Mouse (Mus musculus) MEL (cell line): ENCODE results near the gene Gm20671. TPM values are rescaled to one million over a fixed set of nuclear protein-coding genes. Genes with fewer than 3 reads are reported as not detected.
"Not testable (repeated sequence)": the region's sequence is repeated elsewhere in the genome, so short reads cannot be mapped to it uniquely, and the experiment has no call there.

Experiments used
- DNase-seq: peaks from one replicate; pipeline ENCODE4 v3.0.0; 2011; ENCODE audit warnings: low read depth, low spot score
- H3K27ac ChIP-seq: 2 replicates; pipeline ENCODE4 v1.5.1; 2012; ENCODE audit warnings: low read depth, mild to moderate bottlenecking, control low read depth, low read length, moderate library complexity; ENCODE audit not compliant: control insufficient read depth
- H3K27me3 ChIP-seq, 2 experiments: fragments of 150-350 bp in 1 of 2; sonication (generic) in 1 of 2; 2 replicates each; pipeline ENCODE4 v1.6.1; 2012; ENCODE audit warnings: low read length in 2 of 2, mild to moderate bottlenecking in 2 of 2, improper control_type of control experiment in 1 of 2, moderate library complexity in 1 of 2; ENCODE audit not compliant: insufficient read depth in 2 of 2, control insufficient read depth in 1 of 2
- H3K36me3 ChIP-seq, 2 experiments: 2 replicates each; pipeline ENCODE4 v1.6.1; 2012 to 2014; ENCODE audit warnings: low read length in 2 of 2, improper control_type of control experiment in 1 of 2, inconsistent platforms in 1 of 2, mild to moderate bottlenecking in 1 of 2; ENCODE audit not compliant: insufficient read depth in 2 of 2, control insufficient read depth in 1 of 2
- H3K4me1 ChIP-seq, 2 experiments: fragments of 150-350 bp in 1 of 2; sonication (generic) in 1 of 2; 2 replicates each; pipeline ENCODE4 v1.6.1; 2012; ENCODE audit warnings: low read length in 2 of 2, improper control_type of control experiment in 1 of 2, mild to moderate bottlenecking in 1 of 2; ENCODE audit not compliant: insufficient read depth in 2 of 2, control insufficient read depth in 1 of 2
- H3K4me3 ChIP-seq, 2 experiments: fragments of 150-350 bp in 1 of 2; sonication (generic) in 1 of 2; 2 replicates each; pipeline ENCODE4 v1.5.1; 2012; ENCODE audit warnings: low read depth in 2 of 2, low read length in 2 of 2, mild to moderate bottlenecking in 2 of 2, moderate library complexity in 2 of 2, control low read depth in 1 of 2, improper control_type of control experiment in 1 of 2; ENCODE audit not compliant: control insufficient read depth in 1 of 2, insufficient read depth in 1 of 2
- H3K79me2 ChIP-seq: 2 replicates; pipeline ENCODE4 v1.6.1; 2012; ENCODE audit warnings: mild to moderate bottlenecking, low read length, moderate library complexity; ENCODE audit not compliant: control insufficient read depth, poor library complexity, insufficient read depth
- H3K9ac ChIP-seq: 2 replicates; pipeline ENCODE4 v1.6.1; 2012; ENCODE audit warnings: low read depth, mild to moderate bottlenecking, control low read depth, low read length, moderate library complexity; ENCODE audit not compliant: control insufficient read depth, poor library complexity, severe bottlenecking
- H3K9me3 ChIP-seq: fragments of 150-350 bp; sonication (generic); replicated peaks from 2 replicates; pipeline ENCODE4 v1.6.1; 2012; ENCODE audit warnings: mild to moderate bottlenecking, low read length, improper control_type of control experiment, moderate library complexity; ENCODE audit not compliant: insufficient read depth
- BHLHE40 ChIP-seq: IDR thresholded peaks from 2 replicates; pipeline ENCODE4 v1.6.1; 2012; ENCODE audit warnings: low read depth, mild to moderate bottlenecking, inconsistent platforms, low read length, improper control_type of control experiment, borderline replicate concordance
- CHD1 ChIP-seq: IDR thresholded peaks from 2 replicates; pipeline ENCODE4 v1.6.1; 2012; ENCODE audit warnings: low read depth, mild to moderate bottlenecking, inconsistent platforms, low read length, improper control_type of control experiment
- E2F4 ChIP-seq: IDR thresholded peaks from 2 replicates; pipeline ENCODE4 v1.6.1; 2011; ENCODE audit warnings: low read depth, low read length, improper control_type of control experiment, borderline replicate concordance
- ELF1 ChIP-seq: IDR thresholded peaks from 2 replicates; pipeline ENCODE4 v1.6.1; 2014; ENCODE audit warnings: low read depth, mild to moderate bottlenecking, inconsistent platforms, low read length, improper control_type of control experiment, moderate library complexity
- ETS1 ChIP-seq: IDR thresholded peaks from 2 replicates; pipeline ENCODE4 v1.6.1; 2012; ENCODE audit warnings: low read depth, mild to moderate bottlenecking, inconsistent platforms, low read length, improper control_type of control experiment, moderate library complexity
- GABPA ChIP-seq: IDR thresholded peaks from 2 replicates; pipeline ENCODE4 v1.6.1; 2012; ENCODE audit warnings: low read depth, mild to moderate bottlenecking, inconsistent platforms, low read length, improper control_type of control experiment, moderate library complexity
- HCFC1 ChIP-seq: IDR thresholded peaks from 2 replicates; pipeline ENCODE4 v1.6.1; 2012; ENCODE audit warnings: low read depth, mild to moderate bottlenecking, inconsistent platforms, low read length, improper control_type of control experiment, moderate library complexity
- KAT2A ChIP-seq: conservative IDR thresholded peaks from 2 replicates; pipeline ENCODE4 v1.6.1; 2012; ENCODE audit warnings: low read depth, low read length, improper control_type of control experiment, inconsistent platforms
- MAX ChIP-seq: IDR thresholded peaks from 2 replicates; pipeline ENCODE4 v1.6.1; 2011; ENCODE audit warnings: low read length, improper control_type of control experiment
- MXI1 ChIP-seq: IDR thresholded peaks from 2 replicates; pipeline ENCODE4 v1.6.1; 2011; ENCODE audit warnings: mild to moderate bottlenecking, low read depth, low read length, improper control_type of control experiment
- MYB ChIP-seq: IDR thresholded peaks from 2 replicates; pipeline ENCODE4 v1.6.1; 2011; ENCODE audit warnings: mild to moderate bottlenecking, low read depth, low read length, improper control_type of control experiment
- MYC ChIP-seq: IDR thresholded peaks from 2 replicates; pipeline ENCODE4 v1.6.1; 2011; ENCODE audit warnings: low read depth, mild to moderate bottlenecking, low read length, improper control_type of control experiment, moderate library complexity
- NELFE ChIP-seq: IDR thresholded peaks from 2 replicates; pipeline ENCODE4 v1.6.1; 2011; ENCODE audit warnings: low read depth, low read length, improper control_type of control experiment
- NRF1 ChIP-seq: IDR thresholded peaks from 2 replicates; pipeline ENCODE4 v1.6.1; 2014; ENCODE audit warnings: low read depth, mild to moderate bottlenecking, inconsistent platforms, low read length, improper control_type of control experiment, moderate library complexity; ENCODE audit not compliant: poor library complexity, insufficient read depth, severe bottlenecking
- POLR2A ChIP-seq, 2 experiments: IDR thresholded peaks; 2 replicates each; pipeline ENCODE4 v1.6.1; 2011 to 2012; ENCODE audit warnings: low read length in 2 of 2, mild to moderate bottlenecking in 2 of 2, control low read depth in 1 of 2, improper control_type of control experiment in 1 of 2, low read depth in 1 of 2, moderate library complexity in 1 of 2; ENCODE audit not compliant: control insufficient read depth in 1 of 2, insufficient read depth in 1 of 2, poor library complexity in 1 of 2
- POLR2AphosphoS5 ChIP-seq: IDR thresholded peaks from 2 replicates; pipeline ENCODE4 v1.6.1; 2012; ENCODE audit warnings: low read depth, borderline replicate concordance, mild to moderate bottlenecking, inconsistent platforms, low read length, moderate library complexity, mixed read lengths
- SMC3 ChIP-seq: IDR thresholded peaks from 2 replicates; pipeline ENCODE4 v1.6.1; 2011; ENCODE audit warnings: low read depth, low read length, improper control_type of control experiment
- TBP ChIP-seq: IDR thresholded peaks from 2 replicates; pipeline ENCODE4 v1.8.0; 2011; ENCODE audit warnings: low read depth, low read length, improper control_type of control experiment
- USF1 ChIP-seq: IDR thresholded peaks from 2 replicates; pipeline ENCODE4 v1.6.1; 2014; ENCODE audit warnings: low read depth, mild to moderate bottlenecking, inconsistent platforms, low read length, improper control_type of control experiment, moderate library complexity
- USF2 ChIP-seq, 2 experiments: IDR thresholded peaks; 2 replicates each; pipeline ENCODE4 v1.6.1; 2011 to 2012; ENCODE audit warnings: improper control_type of control experiment in 2 of 2, low read length in 2 of 2, borderline replicate concordance in 1 of 2, inconsistent platforms in 1 of 2, low read depth in 1 of 2, mild to moderate bottlenecking in 1 of 2; ENCODE audit not compliant: insufficient read depth in 1 of 2
- ZKSCAN1 ChIP-seq: IDR thresholded peaks from 2 replicates; pipeline ENCODE4 v1.6.1; 2012; ENCODE audit warnings: low read depth, mild to moderate bottlenecking, inconsistent platforms, low read length, improper control_type of control experiment, moderate library complexity
- ZNF384 ChIP-seq: IDR thresholded peaks from 2 replicates; pipeline ENCODE4 v1.6.1; 2012; ENCODE audit warnings: low read depth, mild to moderate bottlenecking, inconsistent platforms, low read length, improper control_type of control experiment
- polyA plus RNA-seq, 2 experiments: library from polyadenylated mRNA; stranded (reverse) in 1 of 2; unstranded in 1 of 2; fragments of >175 nt in 1 of 2; fragments of >200 nt in 1 of 2; gene quantifications; 2 replicates each; pipeline versions ENCODE4 v1.2.1 to v1.2.4; 2012; ENCODE audit warnings: low replicate concordance in 2 of 2, low read depth in 1 of 2; ENCODE audit not compliant: insufficient read length in 2 of 2, insufficient read depth in 1 of 2, missing spikeins in 1 of 2
- total RNA-seq: library from RNA; depleted of rRNA; stranded (reverse); fragments of 300-350 nt; gene quantifications from 2 replicates; pipeline ENCODE4 v1.2.3, GENCODE M21; 2012

The Gm20671 gene
- total and polyA plus RNA-seq, 3 experiments = 7.3 TPM; not detected in 2

DNA sequence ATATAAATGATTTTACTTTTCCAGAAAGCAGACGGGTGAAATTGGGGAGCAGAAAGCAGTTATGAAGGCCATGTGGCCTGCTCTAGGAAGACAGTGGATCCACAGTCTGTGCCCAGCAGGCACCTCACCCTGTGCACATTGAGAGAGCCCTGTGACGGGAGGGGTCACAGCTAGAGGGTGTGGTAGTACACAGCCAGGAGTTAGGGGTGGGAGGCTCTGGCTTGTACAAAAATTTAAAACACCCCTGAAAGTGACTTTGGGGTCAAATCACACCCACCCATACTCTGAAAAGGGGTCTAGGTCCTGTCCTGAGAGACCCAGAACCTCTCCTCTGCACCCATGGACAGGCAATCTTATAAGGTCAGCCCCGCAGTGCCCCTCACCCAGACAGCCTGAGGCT lies 90.1 kb downstream of the Gm20671 start:
- not testable (repeated sequence) for H3K4me3 ChIP-seq, H3K79me2 ChIP-seq, H3K27me3 ChIP-seq, H3K4me1 ChIP-seq, H3K9me3 ChIP-seq, DNase-seq, H3K9ac ChIP-seq, H3K36me3 ChIP-seq, H3K27ac ChIP-seq

DNA sequence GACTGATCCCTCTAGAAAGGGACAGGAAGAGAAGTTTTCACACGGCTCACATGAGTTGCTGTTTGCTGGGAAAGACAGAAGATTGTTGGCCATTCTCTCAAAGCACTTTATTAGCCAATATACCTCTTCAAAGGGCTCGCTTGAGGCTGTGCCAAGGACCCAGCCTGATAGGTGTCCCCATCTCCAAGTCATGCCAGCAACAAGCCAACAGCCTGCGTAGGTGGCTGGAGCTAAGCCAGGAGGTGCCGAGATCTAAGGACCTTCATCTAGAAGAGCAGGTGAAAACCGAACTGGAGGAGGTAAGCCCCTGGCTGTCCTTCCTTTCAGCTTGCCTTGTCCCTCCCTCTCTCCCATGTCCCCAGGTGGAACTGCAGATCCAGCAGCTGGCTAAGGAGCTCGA lies 91.1 kb downstream of the Gm20671 start:
- Histone ChIP-seq H3K4me3 (no peak overlapping the region), H3K79me2 (no peaks in the 10 kb centered on the region), H3K9me3 (no peaks in the 10 kb centered on the region), H3K27ac (no peak overlapping the region), H3K4me1 (no peaks in the 10 kb centered on the region), H3K27me3 (no peaks in the 10 kb centered on the region), H3K9ac (no peak overlapping the region), H3K36me3 (no peaks in the 10 kb centered on the region; a peak in 1 of 4 replicates)
- TF ChIP-seq MXI1 (no peak), TBP (no peak), CHD1 (no peak), GABPA (no peak), ZNF384 (no peak)
- no peak for DNase-seq

- not testable (repeated sequence) for H3K36me3 ChIP-seq
These were observed 93.0 kb downstream of the Gm20671 start for GRCm38 (mm10) chr5:32733892-32734291.

DNA sequence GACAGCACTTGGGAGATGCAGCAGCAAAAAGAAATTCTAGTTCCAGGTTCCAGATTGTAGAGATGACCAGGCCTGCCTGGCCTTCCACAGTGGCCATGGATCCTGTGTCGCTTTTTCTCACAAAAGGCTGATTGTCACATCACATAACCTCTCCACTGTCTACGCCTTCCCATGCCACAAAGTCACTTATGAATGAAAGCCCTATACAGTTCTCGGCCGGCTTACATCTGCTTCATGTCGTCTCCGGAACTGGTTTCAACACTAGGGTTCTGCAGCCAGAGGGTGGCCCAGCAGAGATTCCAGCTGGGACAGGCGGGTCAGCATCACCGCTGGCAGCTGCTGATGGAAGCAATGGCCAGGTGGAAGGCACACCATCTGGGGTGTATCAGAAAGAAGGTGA lies 98.1 kb downstream of the Gm20671 start:
- Histone ChIP-seq H3K4me3 (no peak overlapping the region), H3K27me3 (no peaks in the 10 kb centered on the region), H3K4me1 (no peaks in the 10 kb centered on the region; a peak in 1 of 4 replicates), H3K27ac (no peak overlapping the region), H3K36me3 (no peaks in the 10 kb centered on the region), H3K9ac (no peak overlapping the region), H3K79me2 (no peaks in the 10 kb centered on the region), H3K9me3 (no peaks in the 10 kb centered on the region)
- no peak for DNase-seq
- no peak for TF ChIP-seq USF1
- TF ChIP-seq ELF1 = no peak
- TF ChIP-seq MYC = no peak
- no peak for TF ChIP-seq TBP
- no peak for TF ChIP-seq POLR2A (IDR thresholded peaks at IDR 0.05; ENCODE audit: control insufficient read depth in 1 of 2, insufficient read depth in 1 of 2, low read depth in 1 of 2, low read length in 2 of 2, poor library complexity in 1 of 2)
- TF ChIP-seq NELFE = no peak
- no peak for TF ChIP-seq MYB
- no peak for TF ChIP-seq POLR2AphosphoS5
- no peak for TF ChIP-seq MXI1
- no peak for TF ChIP-seq ETS1
- TF ChIP-seq E2F4 = no peak
- TF ChIP-seq KAT2A = no peak
- no peak for TF ChIP-seq MAX
- no peak for TF ChIP-seq ZKSCAN1
- no peak for TF ChIP-seq USF2 (IDR thresholded peaks at IDR 0.05; ENCODE audit: borderline replicate concordance in 1 of 2, insufficient read depth in 1 of 2, low read depth in 1 of 2, low read length in 2 of 2)
- no peak for TF ChIP-seq HCFC1
- no peak for TF ChIP-seq SMC3
- TF ChIP-seq BHLHE40 = no peak
- no peak for TF ChIP-seq NRF1

More at GRCm38 (mm10) chr5:32733892-32734291, 93.0 kb downstream of the Gm20671 start:
- H3K9me3 ChIP-seq, H3K9ac ChIP-seq, H3K4me1 ChIP-seq, H3K27me3 ChIP-seq, DNase-seq, H3K4me3 ChIP-seq, H3K27ac ChIP-seq, H3K79me2 ChIP-seq: not testable (repeated sequence)
